Mouse (Mus musculus): ENCODE measurements around the gene Ucp3. TPM values are rescaled to one million over a fixed set of nuclear protein-coding genes. Genes with fewer than 3 reads are reported as not detected.

Ucp3 gene
- polyA plus RNA-seq, 1 experiment from 2014 or later = not detected

- Histone ChIP-seq H3K4me2 (no peak overlapping the region), H3K4me1 (ENCODE audit: control insufficient read depth, insufficient read depth, low read length) (no peaks in the 10 kb centered on the region), H3K27ac (ENCODE audit: low read depth, low read length) (no peak overlapping the region), H3K9me3 (ENCODE audit: control insufficient read depth, low read length) (no peaks in the 10 kb centered on the region), H3K36me3 (ENCODE audit: control insufficient read depth, insufficient read depth, low read length) (peaks cover 39% of the 10 kb centered on the region; the same call in 1 of the 2 replicates), H3K9ac (ENCODE audit: low read length) (no peak overlapping the region), H3K4me3 (ENCODE audit: low read depth, low read length) (no peak overlapping the region), H3K27me3 (ENCODE audit: control insufficient read depth, insufficient read depth, low read length) (no peaks in the 10 kb centered on the region)
- DNase-seq (ENCODE audit: low spot score, missing footprints) = no peak
- WGBS = 92% methylated on average over 3 of the region's 3 CpGs
- ATAC-seq (ENCODE audit: low FRiP score) = no peak
Observed at GRCm38 (mm10) chr7:100448985-100449384, 23.8 kb upstream of the Ucp3 start.

GRCm38 (mm10) chr7:100458153-100458552 lies 14.6 kb upstream of the Ucp3 start:
- DNase-seq (ENCODE audit: low spot score, missing footprints) = no peak
- Histone ChIP-seq H3K9ac (ENCODE audit: low read length) (no peak overlapping the region), H3K4me3 (ENCODE audit: low read depth, low read length) (no peak overlapping the region), H3K27ac (ENCODE audit: low read depth, low read length) (no peak overlapping the region), H3K27me3 (ENCODE audit: control insufficient read depth, insufficient read depth, low read length) (no peaks in the 10 kb centered on the region), H3K36me3 (ENCODE audit: control insufficient read depth, insufficient read depth, low read length) (peaks cover 29% of the 10 kb centered on the region), H3K9me3 (ENCODE audit: control insufficient read depth, low read length) (no peaks in the 10 kb centered on the region), H3K4me1 (ENCODE audit: control insufficient read depth, insufficient read depth, low read length) (no peaks in the 10 kb centered on the region), H3K4me2 (no peak overlapping the region)
- ATAC-seq (ENCODE audit: low FRiP score) = no peak
- 77% methylated on average over 1 of the region's 1 CpGs for WGBS

GRCm38 (mm10) chr7:100459862-100460261 lies 12.9 kb upstream of the Ucp3 start:
- ATAC-seq (ENCODE audit: low FRiP score) (no peak), DNase-seq (ENCODE audit: low spot score, missing footprints) (no peak)
- H3K4me3 ChIP-seq (ENCODE audit: low read depth, low read length) = no peak overlapping the region
- H3K4me1 ChIP-seq (ENCODE audit: control insufficient read depth, insufficient read depth, low read length) = no peaks in the 10 kb centered on the region
- no peak overlapping the region for H3K9ac ChIP-seq (ENCODE audit: low read length)
- peaks cover 23% of the 10 kb centered on the region for H3K36me3 ChIP-seq (ENCODE audit: control insufficient read depth, insufficient read depth, low read length)
- no peak overlapping the region for H3K27ac ChIP-seq (ENCODE audit: low read depth, low read length)
- H3K4me2 ChIP-seq = no peak overlapping the region
- H3K9me3 ChIP-seq (ENCODE audit: control insufficient read depth, low read length) = no peaks in the 10 kb centered on the region
- H3K27me3 ChIP-seq (ENCODE audit: control insufficient read depth, insufficient read depth, low read length) = no peaks in the 10 kb centered on the region
- WGBS = 94% methylated on average over 3 of the region's 3 CpGs

DNA sequence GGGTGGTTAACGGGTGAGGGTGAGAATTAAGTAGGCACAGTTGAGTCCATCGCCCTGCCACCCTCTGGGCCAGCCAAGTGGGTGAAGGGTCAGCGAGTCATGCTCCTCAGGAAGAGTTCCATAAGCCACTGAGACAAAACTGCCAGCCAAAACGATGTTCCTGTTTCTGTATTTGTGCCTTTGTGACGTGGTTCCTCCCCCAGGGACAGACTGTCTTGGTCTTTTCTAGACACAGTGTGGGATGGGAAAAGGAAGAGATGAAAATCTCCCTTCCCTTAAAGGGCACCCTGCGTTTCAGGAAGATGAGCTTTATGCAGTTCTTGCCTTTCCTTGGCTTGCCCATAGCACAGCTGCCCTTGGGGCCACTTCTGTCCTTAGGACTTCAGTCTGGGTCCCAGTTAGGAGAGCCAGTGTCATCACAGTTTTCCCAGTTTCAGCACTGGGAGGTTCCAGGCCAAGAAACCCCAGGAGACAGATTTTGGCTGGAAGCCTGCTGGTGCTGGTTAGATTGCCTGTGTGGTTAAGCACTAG lies 11.1 kb upstream of the Ucp3 start:
- no peak for ATAC-seq (ENCODE audit: low FRiP score)
- H3K27ac ChIP-seq (ENCODE audit: low read depth, low read length) = no peak overlapping the region
- no peak overlapping the region for H3K4me2 ChIP-seq
- no peak for DNase-seq (ENCODE audit: low spot score, missing footprints)
- no peaks in the 10 kb centered on the region for H3K9me3 ChIP-seq (ENCODE audit: control insufficient read depth, low read length)
- H3K36me3 ChIP-seq (ENCODE audit: control insufficient read depth, insufficient read depth, low read length) = peaks cover 17% of the 10 kb centered on the region
- no peak overlapping the region for H3K4me3 ChIP-seq (ENCODE audit: low read depth, low read length)
- H3K4me1 ChIP-seq (ENCODE audit: control insufficient read depth, insufficient read depth, low read length) = no peaks in the 10 kb centered on the region
- WGBS = 87% methylated on average over 6 of the region's 6 CpGs
- H3K9ac ChIP-seq (ENCODE audit: low read length) = no peak overlapping the region
- H3K27me3 ChIP-seq (ENCODE audit: control insufficient read depth, insufficient read depth, low read length) = no peaks in the 10 kb centered on the region

DNA sequence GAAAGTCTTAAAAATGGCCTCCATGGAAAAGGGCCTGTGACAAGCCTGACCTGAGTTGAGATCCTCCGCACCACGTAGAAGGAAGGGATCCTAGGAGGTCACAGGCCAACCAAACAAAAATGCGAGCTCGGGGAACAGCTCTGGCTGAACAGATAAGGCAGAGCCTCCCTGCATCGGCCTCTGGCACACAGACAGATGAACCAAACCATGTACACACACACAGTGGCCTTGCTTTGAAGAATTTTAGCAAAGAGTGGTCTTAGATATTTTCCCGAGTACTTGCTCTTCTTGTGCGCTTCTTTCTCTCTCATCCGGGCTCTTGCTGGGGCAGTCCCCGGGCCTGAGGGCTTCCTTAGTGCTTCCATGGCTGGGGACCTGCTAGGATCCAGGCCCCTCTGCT lies 9.6 kb upstream of the Ucp3 start:
- no peaks in the 10 kb centered on the region for H3K9me3 ChIP-seq (ENCODE audit: control insufficient read depth, low read length)
- ATAC-seq (ENCODE audit: low FRiP score) (no peak), DNase-seq (ENCODE audit: low spot score, missing footprints) (no peak)
- H3K4me2 ChIP-seq = no peak overlapping the region
- H3K4me1 ChIP-seq (ENCODE audit: control insufficient read depth, insufficient read depth, low read length) = no peaks in the 10 kb centered on the region
- H3K27me3 ChIP-seq (ENCODE audit: control insufficient read depth, insufficient read depth, low read length) = no peaks in the 10 kb centered on the region
- H3K9ac ChIP-seq (ENCODE audit: low read length) = no peak overlapping the region
- WGBS = 79% methylated on average over 9 of the region's 9 CpGs
- H3K36me3 ChIP-seq (ENCODE audit: control insufficient read depth, insufficient read depth, low read length) = peaks cover 12% of the 10 kb centered on the region
- no peak overlapping the region for H3K4me3 ChIP-seq (ENCODE audit: low read depth, low read length)
- H3K27ac ChIP-seq (ENCODE audit: low read depth, low read length) = no peak overlapping the region

DNA sequence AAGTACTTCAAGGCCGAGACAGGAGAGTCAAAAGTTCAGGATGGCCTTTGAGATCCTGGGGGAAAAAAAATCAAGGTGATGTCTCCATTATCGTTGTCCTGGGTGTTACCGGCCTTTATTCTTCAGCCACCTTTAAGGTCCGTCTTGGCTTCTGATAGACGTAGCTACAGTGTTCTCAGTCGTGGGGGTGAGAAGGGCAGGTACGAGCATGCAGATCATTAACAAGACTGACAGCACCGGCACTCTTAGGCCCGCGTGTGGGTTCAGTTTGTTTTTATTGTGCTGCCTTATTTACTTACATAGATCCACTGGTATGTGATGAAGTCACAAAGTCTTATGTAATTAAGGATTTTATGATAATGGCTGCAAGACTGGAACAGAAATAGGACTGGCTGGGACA lies 9.0 kb upstream of the Ucp3 start:
- no peak overlapping the region for H3K27ac ChIP-seq (ENCODE audit: low read depth, low read length)
- peaks cover 13% of the 10 kb centered on the region for H3K36me3 ChIP-seq (ENCODE audit: control insufficient read depth, insufficient read depth, low read length)
- no peaks in the 10 kb centered on the region for H3K9me3 ChIP-seq (ENCODE audit: control insufficient read depth, low read length)
- no peaks in the 10 kb centered on the region for H3K27me3 ChIP-seq (ENCODE audit: control insufficient read depth, insufficient read depth, low read length)
- no peak overlapping the region for H3K9ac ChIP-seq (ENCODE audit: low read length)
- no peak overlapping the region for H3K4me3 ChIP-seq (ENCODE audit: low read depth, low read length)
- H3K4me1 ChIP-seq (ENCODE audit: control insufficient read depth, insufficient read depth, low read length) = no peaks in the 10 kb centered on the region
- 88% methylated on average over 10 of the region's 10 CpGs for WGBS
- DNase-seq (ENCODE audit: low spot score, missing footprints) (no peak), ATAC-seq (ENCODE audit: low FRiP score) (no peak)
- no peak overlapping the region for H3K4me2 ChIP-seq

DNA sequence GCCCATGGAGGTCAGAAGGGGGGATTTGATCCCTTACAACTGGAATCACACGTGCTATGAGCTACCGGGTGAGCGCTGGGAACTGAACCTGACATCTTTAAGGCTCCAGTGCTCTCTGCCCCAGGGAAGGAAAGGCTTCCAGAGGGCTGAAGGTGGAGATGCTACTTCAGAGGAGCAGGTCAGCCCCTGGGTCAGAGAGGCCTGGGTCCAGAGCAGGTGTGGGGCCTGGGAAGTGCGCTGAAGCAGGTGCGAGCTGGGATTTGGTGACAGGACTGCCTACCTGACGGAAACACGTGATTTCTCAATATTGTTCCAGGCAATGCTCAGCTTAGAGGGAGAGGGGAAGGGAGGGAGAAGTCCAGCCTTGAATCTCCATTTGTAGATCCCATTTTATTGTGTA lies 8.5 kb upstream of the Ucp3 start:
- DNase-seq (ENCODE audit: low spot score, missing footprints) = no peak
- Histone ChIP-seq H3K9me3 (ENCODE audit: control insufficient read depth, low read length) (no peaks in the 10 kb centered on the region), H3K27ac (ENCODE audit: low read depth, low read length) (no peak overlapping the region), H3K27me3 (ENCODE audit: control insufficient read depth, insufficient read depth, low read length) (no peaks in the 10 kb centered on the region), H3K36me3 (ENCODE audit: control insufficient read depth, insufficient read depth, low read length) (peaks cover 14% of the 10 kb centered on the region), H3K4me3 (ENCODE audit: low read depth, low read length) (no peak overlapping the region), H3K4me1 (ENCODE audit: control insufficient read depth, insufficient read depth, low read length) (no peaks in the 10 kb centered on the region), H3K9ac (ENCODE audit: low read length) (no peak overlapping the region), H3K4me2 (no peak overlapping the region)
- 92% methylated on average over 7 of the region's 7 CpGs for WGBS
- ATAC-seq (ENCODE audit: low FRiP score) = no peak

- no peaks in the 10 kb centered on the region for H3K4me1 ChIP-seq (ENCODE audit: control insufficient read depth, insufficient read depth, low read length)
- H3K36me3 ChIP-seq (ENCODE audit: control insufficient read depth, insufficient read depth, low read length) = peaks cover 13% of the 10 kb centered on the region
- ATAC-seq (ENCODE audit: low FRiP score) = no peak
- DNase-seq (ENCODE audit: low spot score, missing footprints) = no peak
- WGBS = 84% methylated on average over 4 of the region's 4 CpGs
- no peaks in the 10 kb centered on the region for H3K9me3 ChIP-seq (ENCODE audit: control insufficient read depth, low read length)
- no peak overlapping the region for H3K9ac ChIP-seq (ENCODE audit: low read length)
- H3K27ac ChIP-seq (ENCODE audit: low read depth, low read length) = no peak overlapping the region
- H3K4me3 ChIP-seq (ENCODE audit: low read depth, low read length) = no peak overlapping the region
- H3K27me3 ChIP-seq (ENCODE audit: control insufficient read depth, insufficient read depth, low read length) = no peaks in the 10 kb centered on the region
- no peak overlapping the region for H3K4me2 ChIP-seq
Observed at GRCm38 (mm10) chr7:100465248-100465647, 7.5 kb upstream of the Ucp3 start.

DNA sequence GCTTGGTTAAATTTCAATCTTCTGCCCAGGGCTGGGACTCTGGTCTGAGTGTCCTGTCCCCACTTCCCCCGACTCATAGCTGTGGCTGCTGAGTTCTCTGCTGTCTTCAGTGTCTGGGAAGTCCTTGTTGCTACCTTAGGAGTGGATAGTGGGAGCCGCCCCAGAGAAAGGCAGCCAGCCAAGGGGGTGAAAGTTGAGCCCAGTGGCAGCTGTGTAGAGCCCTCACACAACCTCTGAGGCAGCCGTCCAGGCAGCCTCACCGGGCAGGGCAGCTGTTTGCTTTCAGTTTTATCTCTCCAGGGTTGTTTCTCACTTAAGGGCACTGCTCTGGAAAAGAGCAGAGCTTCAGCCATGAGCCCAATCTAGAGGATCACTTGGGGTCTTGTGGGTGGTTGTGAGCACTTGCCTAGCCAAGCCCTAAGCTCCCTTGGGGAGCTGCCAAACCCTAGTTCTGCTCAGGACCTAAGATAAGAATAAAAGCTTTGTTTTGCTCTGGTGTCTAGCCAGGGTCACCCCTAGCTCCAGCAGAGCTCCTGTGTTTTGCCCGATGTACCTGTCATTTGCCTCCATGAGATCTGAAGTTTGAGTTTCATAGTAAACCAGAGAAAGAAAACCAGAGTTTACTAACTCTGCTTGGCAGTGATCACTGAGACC lies 7.0 kb upstream of the Ucp3 start:
- Histone ChIP-seq H3K4me1 (ENCODE audit: control insufficient read depth, insufficient read depth, low read length) (no peaks in the 10 kb centered on the region), H3K4me3 (ENCODE audit: low read depth, low read length) (no peak overlapping the region), H3K9me3 (ENCODE audit: control insufficient read depth, low read length) (no peaks in the 10 kb centered on the region), H3K9ac (ENCODE audit: low read length) (no peak overlapping the region), H3K27ac (ENCODE audit: low read depth, low read length) (no peak overlapping the region), H3K27me3 (ENCODE audit: control insufficient read depth, insufficient read depth, low read length) (no peaks in the 10 kb centered on the region), H3K4me2 (no peak overlapping the region), H3K36me3 (ENCODE audit: control insufficient read depth, insufficient read depth, low read length) (peaks cover 11% of the 10 kb centered on the region)
- 79% methylated on average over 5 of the region's 5 CpGs for WGBS
- ATAC-seq (ENCODE audit: low FRiP score) (no peak), DNase-seq (ENCODE audit: low spot score, missing footprints) (no peak)

Data from midbrain, embryonic 11.5 days (tissue).